Mouse (Mus musculus) cortical plate, adult 2 months (tissue): ENCODE results near the gene Id1. TPM values are rescaled to one million over a fixed set of nuclear protein-coding genes. Genes with fewer than 3 reads are reported as not detected.

Experiments used
- H3K27ac ChIP-seq: fragments of 200-500 bp; 2 replicates; pipeline ENCODE4 v1.5.1; 2012; ENCODE audit warnings: low read length, control low read depth, inconsistent platforms; ENCODE audit not compliant: insufficient read depth
- H3K4me1 ChIP-seq: fragments of 200-500 bp; 2 replicates; pipeline ENCODE4 v1.6.1; 2011; ENCODE audit warnings: low read length; ENCODE audit not compliant: control insufficient read depth, insufficient read depth
- H3K4me3 ChIP-seq: fragments of 200-500 bp; 2 replicates; pipeline ENCODE4 v1.5.1; 2011; ENCODE audit warnings: mild to moderate bottlenecking, low read length, control low read depth; ENCODE audit not compliant: insufficient read depth
- CTCF ChIP-seq: fragments of 200-500 bp; IDR thresholded peaks from 2 replicates; pipeline ENCODE4 v1.5.1; 2011; ENCODE audit warnings: mild to moderate bottlenecking, control low read depth, low read length; ENCODE audit not compliant: insufficient read depth; ENCODE audit errors: extremely low read depth
- POLR2A ChIP-seq: fragments of 200-500 bp; IDR thresholded peaks from 2 replicates; pipeline ENCODE4 v1.6.1; 2011; ENCODE audit warnings: mild to moderate bottlenecking, low read length, control low read depth; ENCODE audit not compliant: insufficient read depth; ENCODE audit errors: extremely low read depth
- polyA plus RNA-seq: library from polyadenylated mRNA; depleted of rRNA; stranded (reverse); fragments of >200 nt; gene quantifications from 2 replicates; pipeline ENCODE4 v1.2.3, GENCODE M21; 2012; rRNA removed

The Id1 gene
- polyA plus RNA-seq = 74.2 and 81.0 TPM in 2 replicates

- Histone ChIP-seq H3K4me1 (peaks cover 3% of the 10 kb centered on the region), H3K4me3 (peak within 1 kb of the TSS; percentile 63), H3K27ac (peak within 1 kb of the TSS; percentile 75)
- TF ChIP-seq CTCF (no peak), POLR2A (peak; percentile 94)
These were observed at the start of gene Id1 for GRCm38 (mm10) chr2:152736090-152736601. Gene Id1, plus strand, starts transcription at chr2:152736251.

- no peak overlapping the region; the same call in 1 of the 2 replicates for H3K4me3 ChIP-seq
- TF ChIP-seq CTCF (no peak), POLR2A (no peak)
These were observed 49.7 kb upstream of the Id1 start for GRCm38 (mm10) chr2:152686399-152686798.

GRCm38 (mm10) chr2:152686806-152687267 lies 49.2 kb upstream of the Id1 start, which contains the start of gene Mcts2:
Gene Mcts2, plus strand, starts transcription at chr2:152687035.
- Histone ChIP-seq H3K27ac (no peak within 1 kb of the TSS; the same call in 1 of the 2 replicates), H3K4me1 (no peaks in the 10 kb centered on the region), H3K4me3 (peak within 1 kb of the TSS; percentile 53)
- no peak for TF ChIP-seq CTCF
- peak; percentile 82 for TF ChIP-seq POLR2A

More at GRCm38 (mm10) chr2:152686399-152686798, 49.7 kb upstream of the Id1 start:
- Histone ChIP-seq H3K4me1 (no peaks in the 10 kb centered on the region), H3K27ac (no peak overlapping the region)

- no peak overlapping the region for H3K4me3 ChIP-seq
- TF ChIP-seq CTCF = 0 out of 2 replicates have a peak, but pooled peaks have one; percentile 24
- no peak for TF ChIP-seq POLR2A
- H3K4me1 ChIP-seq = peaks cover 4% of the 10 kb centered on the region; the same call in 1 of the 2 replicates
- no peak overlapping the region for H3K27ac ChIP-seq
These were observed 44.4 kb upstream of the Id1 start for GRCm38 (mm10) chr2:152691564-152692217.

- no peak overlapping the region; the same call in 1 of the 2 replicates for H3K4me3 ChIP-seq
- H3K4me1 ChIP-seq = peaks cover 4% of the 10 kb centered on the region; the same call in 1 of the 2 replicates
- H3K27ac ChIP-seq = no peak overlapping the region
- TF ChIP-seq CTCF (peak; percentile 87), POLR2A (no peak)
These were observed 42.8 kb upstream of the Id1 start for GRCm38 (mm10) chr2:152693233-152693632.

GRCm38 (mm10) chr2:152693735-152694134 lies 42.3 kb upstream of the Id1 start:
- H3K27ac ChIP-seq = no peak overlapping the region
- peaks cover 4% of the 10 kb centered on the region; the same call in 1 of the 2 replicates for H3K4me1 ChIP-seq
- H3K4me3 ChIP-seq = no peak overlapping the region
- TF ChIP-seq CTCF (no peak), POLR2A (no peak)

- Histone ChIP-seq H3K4me1 (peaks cover 4% of the 10 kb centered on the region; the same call in 1 of the 2 replicates), H3K4me3 (no peak overlapping the region), H3K27ac (no peak overlapping the region)
- no peak for TF ChIP-seq CTCF
These were observed 41.3 kb upstream of the Id1 start for GRCm38 (mm10) chr2:152694708-152695107.

- no peak for TF ChIP-seq POLR2A
- peaks cover 4% of the 10 kb centered on the region; the same call in 1 of the 2 replicates for H3K4me1 ChIP-seq
- H3K4me3 ChIP-seq = no peak overlapping the region
- H3K27ac ChIP-seq = no peak overlapping the region
These were observed 40.0 kb upstream of the Id1 start for GRCm38 (mm10) chr2:152696016-152696415.

- H3K27ac ChIP-seq = peak overlapping the region; percentile 39; the same call in 1 of the 2 replicates
- TF ChIP-seq CTCF (peak; percentile 85), POLR2A (no peak)
- H3K4me3 ChIP-seq = no peak overlapping the region
- peaks cover 4% of the 10 kb centered on the region; the same call in 1 of the 2 replicates for H3K4me1 ChIP-seq
These were observed 39.4 kb upstream of the Id1 start for GRCm38 (mm10) chr2:152696476-152697164.

- H3K27ac ChIP-seq = no peak overlapping the region
- peaks cover 3% of the 10 kb centered on the region; the same call in 1 of the 2 replicates for H3K4me1 ChIP-seq
- TF ChIP-seq POLR2A (no peak), CTCF (no peak)
- no peak overlapping the region for H3K4me3 ChIP-seq
These were observed 35.9 kb upstream of the Id1 start for GRCm38 (mm10) chr2:152700138-152700537.
